Mouse (Mus musculus): ENCODE results near the gene Pcca. TPM values are rescaled to one million over a fixed set of nuclear protein-coding genes. Genes with fewer than 3 reads are reported as not detected.

The Pcca gene
- polyA plus RNA-seq, 1 experiment: 18.8 TPM

- Histone ChIP-seq H3K36me3 (ENCODE audit: control insufficient read depth, insufficient read depth) (no peaks in the 10 kb centered on the region), H3K4me2 (ENCODE audit: low read depth) (no peak overlapping the region), H3K27me3 (ENCODE audit: control insufficient read depth, insufficient read depth, insufficient read length) (no peaks in the 10 kb centered on the region), H3K4me3 (no peak overlapping the region), H3ac (ENCODE audit: control insufficient read depth, insufficient read length) (no peak overlapping the region), H3K79me2 (ENCODE audit: control insufficient read depth, insufficient read depth) (no peaks in the 10 kb centered on the region)
- TF ChIP-seq MYOG (IDR thresholded peaks at IDR 0.05; ENCODE audit: control insufficient read depth in 1 of 3, insufficient read depth in 1 of 3, insufficient read length in 2 of 3, low read depth in 2 of 3): no peak
- no peak for TF ChIP-seq MYOD1 (IDR thresholded peaks at IDR 0.05; ENCODE audit: control insufficient read depth in 1 of 3, insufficient read length in 2 of 3, low read depth in 2 of 3)
- TF ChIP-seq SRF (IDR thresholded peaks at IDR 0.05; ENCODE audit: control insufficient read depth, insufficient read length, low read depth): no peak
- no peak for TF ChIP-seq TCF3 (IDR thresholded peaks at IDR 0.05; ENCODE audit: insufficient read length, low read depth)
- TF ChIP-seq USF1 (IDR thresholded peaks at IDR 0.05; ENCODE audit: low read depth): no peak
- TF ChIP-seq REST (IDR thresholded peaks at IDR 0.05; ENCODE audit: insufficient read depth, insufficient read length): no peak
- no peak for TF ChIP-seq TCF12 (IDR thresholded peaks at IDR 0.05; ENCODE audit: insufficient read depth, poor library complexity, severe bottlenecking)
Observed at GRCm38 (mm10) chr14:122602701-122603100, 68.6 kb downstream of the Pcca start.

- H3K36me3 ChIP-seq (ENCODE audit: control insufficient read depth, insufficient read depth): no peaks in the 10 kb centered on the region
- H3K79me2 ChIP-seq (ENCODE audit: control insufficient read depth, insufficient read depth): no peaks in the 10 kb centered on the region
- TF ChIP-seq E2F4 (IDR thresholded peaks at IDR 0.05; ENCODE audit: insufficient read depth): no peak
- no peak for TF ChIP-seq MYOD1 (IDR thresholded peaks at IDR 0.05; ENCODE audit: control insufficient read depth in 1 of 3, insufficient read length in 2 of 3, low read depth in 2 of 3)
- TF ChIP-seq MYOG (IDR thresholded peaks at IDR 0.05; ENCODE audit: control insufficient read depth in 1 of 3, insufficient read depth in 1 of 3, insufficient read length in 2 of 3, low read depth in 2 of 3): no peak
- no peak for TF ChIP-seq SRF (IDR thresholded peaks at IDR 0.05; ENCODE audit: control insufficient read depth, insufficient read length, low read depth)
- no peak for TF ChIP-seq TCF12 (IDR thresholded peaks at IDR 0.05; ENCODE audit: insufficient read depth, poor library complexity, severe bottlenecking)
- no peak for TF ChIP-seq MAX (IDR thresholded peaks at IDR 0.05; ENCODE audit: low read depth)
- no peak for TF ChIP-seq USF1 (IDR thresholded peaks at IDR 0.05; ENCODE audit: low read depth)
- no peak for TF ChIP-seq REST (IDR thresholded peaks at IDR 0.05; ENCODE audit: insufficient read depth, insufficient read length)
- no peak for TF ChIP-seq POLR2A (IDR thresholded peaks at IDR 0.05; ENCODE audit: insufficient read length, low read depth)
- no peak for TF ChIP-seq CEBPB (IDR thresholded peaks at IDR 0.05; ENCODE audit: insufficient read depth, poor library complexity, severe bottlenecking)
- TF ChIP-seq POLR2AphosphoS2 (IDR thresholded peaks at IDR 0.05; ENCODE audit: insufficient read length, low read depth): no peak
- TF ChIP-seq TCF3 (IDR thresholded peaks at IDR 0.05; ENCODE audit: insufficient read length, low read depth): no peak
- H3K4me2 ChIP-seq (ENCODE audit: low read depth): no peak overlapping the region
- no peaks in the 10 kb centered on the region for H3K27me3 ChIP-seq (ENCODE audit: control insufficient read depth, insufficient read depth, insufficient read length)
- no peak overlapping the region for H3ac ChIP-seq (ENCODE audit: control insufficient read depth, insufficient read length)
- H3K4me3 ChIP-seq: no peak overlapping the region
Observed at GRCm38 (mm10) chr14:122606499-122606898, 72.4 kb downstream of the Pcca start.

- Histone ChIP-seq H3K79me2 (ENCODE audit: control insufficient read depth, insufficient read depth) (no peaks in the 10 kb centered on the region), H3K4me2 (ENCODE audit: low read depth) (no peak overlapping the region), H3K36me3 (ENCODE audit: control insufficient read depth, insufficient read depth) (no peaks in the 10 kb centered on the region), H3K4me3 (no peak overlapping the region), H3ac (ENCODE audit: control insufficient read depth, insufficient read length) (no peak overlapping the region), H3K27me3 (ENCODE audit: control insufficient read depth, insufficient read depth, insufficient read length) (no peaks in the 10 kb centered on the region)
- TF ChIP-seq SRF (IDR thresholded peaks at IDR 0.05; ENCODE audit: control insufficient read depth, insufficient read length, low read depth): no peak
- no peak for TF ChIP-seq MYOG (IDR thresholded peaks at IDR 0.05; ENCODE audit: control insufficient read depth in 1 of 3, insufficient read depth in 1 of 3, insufficient read length in 2 of 3, low read depth in 2 of 3)
- TF ChIP-seq CEBPB (IDR thresholded peaks at IDR 0.05; ENCODE audit: insufficient read depth, poor library complexity, severe bottlenecking): no peak
- no peak for TF ChIP-seq REST (IDR thresholded peaks at IDR 0.05; ENCODE audit: insufficient read depth, insufficient read length)
Observed at GRCm38 (mm10) chr14:122607456-122607855, 73.3 kb downstream of the Pcca start.

- no peaks in the 10 kb centered on the region for H3K36me3 ChIP-seq (ENCODE audit: control insufficient read depth, insufficient read depth)
- H3K27me3 ChIP-seq (ENCODE audit: control insufficient read depth, insufficient read depth, insufficient read length): no peaks in the 10 kb centered on the region
- no peak overlapping the region for H3ac ChIP-seq (ENCODE audit: control insufficient read depth, insufficient read length)
- no peak for TF ChIP-seq POLR2A (IDR thresholded peaks at IDR 0.05; ENCODE audit: insufficient read length, low read depth)
- TF ChIP-seq USF1 (IDR thresholded peaks at IDR 0.05; ENCODE audit: low read depth): no peak
- no peak for TF ChIP-seq TCF12 (IDR thresholded peaks at IDR 0.05; ENCODE audit: insufficient read depth, poor library complexity, severe bottlenecking)
- no peak for TF ChIP-seq SRF (IDR thresholded peaks at IDR 0.05; ENCODE audit: control insufficient read depth, insufficient read length, low read depth)
- no peak for TF ChIP-seq MAX (IDR thresholded peaks at IDR 0.05; ENCODE audit: low read depth)
- no peak for TF ChIP-seq E2F4 (IDR thresholded peaks at IDR 0.05; ENCODE audit: insufficient read depth)
- no peak for TF ChIP-seq MYOD1 (IDR thresholded peaks at IDR 0.05; ENCODE audit: control insufficient read depth in 1 of 3, insufficient read length in 2 of 3, low read depth in 2 of 3)
- TF ChIP-seq REST (IDR thresholded peaks at IDR 0.05; ENCODE audit: insufficient read depth, insufficient read length): no peak
- TF ChIP-seq CEBPB (IDR thresholded peaks at IDR 0.05; ENCODE audit: insufficient read depth, poor library complexity, severe bottlenecking): no peak
- TF ChIP-seq POLR2AphosphoS2 (IDR thresholded peaks at IDR 0.05; ENCODE audit: insufficient read length, low read depth): no peak
- H3K4me2 ChIP-seq (ENCODE audit: low read depth): no peak overlapping the region
- H3K4me3 ChIP-seq: no peak overlapping the region
- H3K79me2 ChIP-seq (ENCODE audit: control insufficient read depth, insufficient read depth): no peaks in the 10 kb centered on the region
Observed at GRCm38 (mm10) chr14:122608323-122608722, 74.2 kb downstream of the Pcca start.

- Histone ChIP-seq H3K4me3 (no peak overlapping the region), H3K27me3 (ENCODE audit: control insufficient read depth, insufficient read depth, insufficient read length) (no peaks in the 10 kb centered on the region), H3K36me3 (ENCODE audit: control insufficient read depth, insufficient read depth) (no peaks in the 10 kb centered on the region), H3ac (ENCODE audit: control insufficient read depth, insufficient read length) (no peak overlapping the region), H3K4me2 (ENCODE audit: low read depth) (no peak overlapping the region), H3K79me2 (ENCODE audit: control insufficient read depth, insufficient read depth) (no peaks in the 10 kb centered on the region)
- TF ChIP-seq TCF3 (IDR thresholded peaks at IDR 0.05; ENCODE audit: insufficient read length, low read depth): no peak
- TF ChIP-seq USF1 (IDR thresholded peaks at IDR 0.05; ENCODE audit: low read depth): no peak
- no peak for TF ChIP-seq CEBPB (IDR thresholded peaks at IDR 0.05; ENCODE audit: insufficient read depth, poor library complexity, severe bottlenecking)
- no peak for TF ChIP-seq REST (IDR thresholded peaks at IDR 0.05; ENCODE audit: insufficient read depth, insufficient read length)
- TF ChIP-seq TCF12 (IDR thresholded peaks at IDR 0.05; ENCODE audit: insufficient read depth, poor library complexity, severe bottlenecking): no peak
- TF ChIP-seq POLR2A (IDR thresholded peaks at IDR 0.05; ENCODE audit: insufficient read length, low read depth): no peak
- no peak for TF ChIP-seq MYOG (IDR thresholded peaks at IDR 0.05; ENCODE audit: control insufficient read depth in 1 of 3, insufficient read depth in 1 of 3, insufficient read length in 2 of 3, low read depth in 2 of 3)
- TF ChIP-seq MYOD1 (IDR thresholded peaks at IDR 0.05; ENCODE audit: control insufficient read depth in 1 of 3, insufficient read length in 2 of 3, low read depth in 2 of 3): no peak
- no peak for TF ChIP-seq SRF (IDR thresholded peaks at IDR 0.05; ENCODE audit: control insufficient read depth, insufficient read length, low read depth)
Observed at GRCm38 (mm10) chr14:122611035-122611434, 76.9 kb downstream of the Pcca start.

Data from myocyte (in vitro differentiated cells).